Mouse (Mus musculus): Measurements from ENCODE around the gene Pde4c. TPM values are rescaled to one million over a fixed set of nuclear protein-coding genes. Genes with fewer than 3 reads are reported as not detected.

The Pde4c gene
- polyA plus RNA-seq, 1 experiment, result 9.9 TPM

DNA sequence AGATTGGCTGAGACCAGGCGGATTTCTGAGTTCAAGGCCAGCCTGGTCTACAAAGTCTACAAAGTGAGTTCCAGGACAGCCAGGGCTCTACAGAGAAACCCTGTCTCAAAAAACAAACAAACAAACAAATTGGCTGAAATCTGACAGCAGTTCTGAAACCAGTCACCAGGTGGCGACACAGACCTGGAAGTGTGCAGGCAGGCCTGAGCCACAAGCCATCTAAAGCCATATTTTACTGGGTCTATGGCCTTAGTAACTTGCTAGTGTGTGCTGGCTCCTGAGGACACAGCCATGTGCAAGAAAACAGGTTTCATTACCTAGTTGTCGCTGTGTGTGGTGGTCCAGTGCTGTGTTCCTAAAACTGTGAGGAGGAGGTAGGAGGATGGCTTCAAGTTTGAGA is 2.8 kb upstream of the Pde4c start:
- no peak for DNase-seq (ENCODE audit: low read depth)

DNA sequence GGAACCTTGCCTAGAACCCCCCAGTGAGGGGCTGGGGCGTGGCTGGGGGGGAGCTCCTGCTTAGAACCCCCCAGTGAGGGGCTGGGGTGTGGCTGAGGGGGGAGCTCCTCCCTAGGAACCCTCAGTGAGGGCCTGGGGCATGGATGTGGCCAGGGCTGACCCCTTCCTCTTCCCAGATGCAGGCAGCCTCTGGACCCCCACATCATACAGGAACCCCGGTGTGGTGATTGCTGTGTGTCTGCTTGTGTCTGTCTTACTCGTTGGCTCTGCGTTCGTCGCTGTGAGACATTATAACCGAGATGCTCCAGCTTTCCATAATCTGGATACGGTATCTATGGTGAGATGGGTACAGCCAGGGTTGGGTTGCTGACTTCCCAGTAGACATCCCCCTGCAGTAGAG is 1.9 kb upstream of the Pde4c start:
- DNase-seq (ENCODE audit: low read depth), result no peak

- DNase-seq (ENCODE audit: low read depth), result no peak
These were observed 696 bp downstream of the Pde4c start for GRCm38 (mm10) chr8:70724216-70724615.

DNA sequence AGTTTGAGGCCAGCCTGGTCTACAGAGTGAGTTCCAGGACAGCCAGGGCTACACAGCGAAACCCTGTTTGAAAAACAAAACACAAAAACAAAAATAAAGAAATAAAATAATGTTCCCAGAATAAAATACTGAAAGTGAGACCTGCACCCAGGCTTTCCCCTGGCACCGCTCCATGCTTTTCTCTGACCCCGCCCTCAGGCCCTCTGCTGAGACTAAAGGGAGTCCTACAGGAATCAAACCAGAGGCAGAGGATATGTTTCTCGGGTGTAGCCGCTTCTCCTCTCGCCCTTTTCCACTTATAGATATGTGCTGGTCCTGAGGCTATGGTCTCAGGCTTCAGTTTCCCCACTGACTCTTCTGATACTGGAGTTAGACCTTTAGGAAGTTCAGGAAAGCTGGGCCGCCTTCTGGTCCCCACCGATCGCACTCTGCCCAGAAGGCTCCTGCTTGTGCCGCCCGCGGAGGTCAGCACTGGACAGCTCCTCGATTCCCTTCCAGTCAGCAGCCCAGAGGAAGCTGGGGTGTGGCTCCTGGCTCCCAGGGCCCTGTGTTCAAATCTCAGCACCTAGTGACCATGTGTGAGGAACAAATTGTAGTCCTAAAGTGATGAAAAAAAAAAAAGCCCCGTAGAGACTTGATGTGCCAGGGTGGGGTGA is 2.4 kb downstream of the Pde4c start:
- no peak for DNase-seq (ENCODE audit: low read depth)

DNA sequence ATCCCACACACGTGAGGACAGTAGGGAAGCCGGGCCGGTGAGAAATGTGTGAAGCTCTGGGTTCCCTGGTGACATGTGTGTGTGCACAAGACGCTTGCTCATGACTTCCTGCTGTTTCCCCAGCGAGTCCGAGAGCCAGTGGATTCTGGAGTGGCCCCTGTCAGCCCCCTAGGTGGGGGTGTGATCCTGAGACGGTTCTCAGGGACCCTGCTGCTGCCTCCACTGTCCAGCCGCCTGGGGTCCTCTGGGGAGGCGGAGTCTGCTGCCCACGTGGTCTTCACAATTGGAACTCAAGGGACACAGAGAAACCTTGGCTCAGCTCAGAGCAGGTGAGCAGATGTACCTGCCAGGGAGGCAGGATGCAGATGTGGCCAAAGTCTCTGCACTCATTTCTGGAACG is 3.2 kb downstream of the Pde4c start:
- no peak for DNase-seq (ENCODE audit: low read depth)

DNA sequence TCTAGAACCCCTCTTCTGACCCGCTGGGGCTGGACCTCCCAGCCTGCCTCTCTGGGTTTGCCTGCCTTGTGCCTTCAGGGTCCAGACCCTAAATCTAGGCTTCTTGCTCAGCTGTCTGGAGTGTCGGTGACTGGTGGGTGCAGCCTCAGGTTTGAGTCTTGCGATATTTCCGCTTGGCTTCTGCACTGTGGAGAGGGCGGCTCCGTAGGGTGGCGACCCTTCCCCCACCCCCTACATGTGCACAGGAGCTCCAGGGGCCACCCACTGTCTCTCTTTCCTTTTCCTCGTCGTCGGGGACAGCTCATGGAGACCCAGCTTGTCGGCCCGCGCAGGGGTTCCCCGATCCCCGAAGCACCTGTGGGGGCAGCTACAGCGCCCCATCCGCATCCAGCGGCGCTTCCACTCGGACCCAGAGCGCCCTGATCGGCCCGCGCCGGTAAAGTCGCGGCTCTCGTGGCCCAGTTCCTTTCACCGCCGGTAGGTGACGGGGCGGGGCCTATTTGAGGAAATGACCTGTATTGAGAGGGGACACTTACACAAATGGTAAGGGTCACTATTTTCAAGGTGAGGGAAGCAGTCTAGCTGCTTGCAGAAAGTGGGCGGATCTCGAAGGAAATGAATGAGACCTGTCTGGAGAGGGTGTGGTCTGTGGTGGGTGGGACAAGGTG is 6.4 kb downstream of the Pde4c start:
- DNase-seq (ENCODE audit: low read depth), result no peak

DNA sequence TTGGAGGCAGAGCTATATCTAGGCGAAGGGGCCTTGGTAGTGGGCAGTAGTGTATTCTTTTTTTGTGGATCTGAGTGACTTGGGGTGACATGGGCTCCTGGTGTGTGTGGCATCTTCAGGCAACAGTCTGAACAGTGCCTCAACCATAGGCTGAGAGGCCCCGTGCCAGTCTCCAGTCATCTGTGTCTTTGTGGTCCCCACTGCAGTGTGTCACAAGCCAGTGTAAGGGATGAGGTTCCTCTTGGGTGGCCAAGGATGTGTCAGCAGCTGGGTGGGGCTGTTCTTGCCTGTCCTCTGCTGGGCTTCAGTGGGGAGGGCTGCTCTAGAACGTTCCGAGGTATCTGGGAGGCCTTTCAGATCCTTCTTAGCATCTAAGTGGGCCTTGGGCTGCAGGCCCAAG is 7.4 kb downstream of the Pde4c start:
- DNase-seq (ENCODE audit: low read depth), result no peak

GRCm38 (mm10) chr8:70737705-70738104 is 14.2 kb downstream of the Pde4c start:
- DNase-seq (ENCODE audit: low read depth), result no peak

DNA sequence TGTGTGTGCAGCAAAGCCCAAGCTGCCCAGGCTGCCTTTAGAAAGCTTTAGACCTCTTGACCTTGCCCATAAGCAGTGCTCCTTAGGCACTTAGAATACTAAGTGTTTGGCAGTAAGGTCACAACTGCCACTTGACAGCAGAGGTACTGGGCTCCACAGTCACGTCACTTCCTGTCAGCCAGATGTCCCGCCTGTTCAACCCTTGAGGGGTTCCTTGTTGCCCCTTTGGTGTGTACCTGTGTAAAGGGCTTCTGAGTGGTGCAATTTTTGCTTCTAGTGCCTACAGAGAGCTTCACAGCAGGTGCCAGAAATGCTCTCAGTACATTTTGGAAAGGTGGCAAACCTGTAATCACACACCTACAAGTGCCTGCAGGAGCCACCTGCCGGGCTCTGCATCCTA is 14.7 kb downstream of the Pde4c start:
- no peak for DNase-seq (ENCODE audit: low read depth)

DNA sequence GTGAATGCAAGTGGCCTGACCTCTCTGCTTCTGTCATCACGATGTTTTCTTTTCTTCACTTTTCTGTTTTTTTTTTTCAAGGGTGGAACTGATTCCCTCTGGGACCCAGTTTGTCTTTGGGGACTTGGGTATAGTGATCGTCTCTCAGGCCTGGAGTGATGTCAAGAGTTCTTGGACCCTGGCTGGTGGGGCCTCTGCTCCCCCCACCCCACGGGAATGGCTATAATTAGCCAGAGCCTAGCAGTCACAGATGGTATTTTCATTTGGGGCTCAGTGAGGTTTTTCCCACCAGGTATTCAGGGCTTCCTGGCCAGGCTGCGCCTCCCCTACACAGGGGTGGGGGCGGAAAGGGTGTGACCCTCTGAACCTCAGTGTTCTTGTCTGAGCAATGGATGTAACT is 18.1 kb downstream of the Pde4c start:
- DNase-seq (ENCODE audit: low read depth), result no peak

GRCm38 (mm10) chr8:70742176-70742575 is 18.7 kb downstream of the Pde4c start:
- DNase-seq (ENCODE audit: low read depth), result no peak

GRCm38 (mm10) chr8:70742981-70743655 is 19.6 kb downstream of the Pde4c start:
- DNase-seq (ENCODE audit: low read depth), result no peak

DNA sequence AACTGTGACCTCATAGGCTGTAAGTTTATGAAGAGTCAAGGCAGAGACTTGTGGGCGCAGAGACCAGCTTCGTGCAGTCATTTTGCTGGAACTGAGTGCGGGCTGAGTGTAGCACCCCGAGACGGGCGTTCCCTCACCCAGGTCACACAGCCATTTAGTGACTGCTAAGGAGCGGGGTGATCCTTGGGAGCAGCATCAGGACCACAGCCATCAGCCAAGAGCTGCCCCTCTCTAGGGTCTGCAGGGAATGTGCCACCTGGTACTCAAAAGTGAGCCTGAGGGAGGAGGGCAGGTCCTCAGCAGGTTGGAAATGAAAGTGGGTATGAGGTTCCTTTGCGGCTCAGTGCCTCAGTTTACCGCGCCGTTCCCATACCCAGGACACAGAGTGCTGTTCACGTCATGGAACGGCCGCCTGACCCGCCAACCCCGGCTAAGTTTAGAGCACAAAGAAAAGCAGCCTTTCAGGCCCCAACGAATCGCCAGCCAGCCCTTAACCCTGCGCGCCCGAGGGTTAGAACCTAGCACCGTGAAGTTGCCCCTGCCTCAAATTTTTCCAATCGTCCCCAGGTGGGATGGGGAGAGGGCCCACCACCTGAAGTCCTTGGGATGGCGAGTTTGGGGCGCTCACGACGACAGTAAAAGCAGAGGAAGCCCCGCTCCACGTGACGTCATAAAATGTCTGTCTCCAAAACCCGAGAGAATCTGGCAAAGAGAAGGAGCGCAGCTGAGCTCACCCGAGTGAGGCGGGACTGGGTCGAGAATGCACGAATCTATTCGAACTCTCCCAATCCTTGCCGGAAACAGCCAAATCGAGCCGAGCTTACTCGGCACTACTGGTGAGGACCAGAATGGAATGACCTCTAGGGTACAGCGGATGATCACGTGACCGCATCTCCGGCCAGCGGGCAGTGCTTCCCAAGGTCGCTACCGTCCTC is 20.4 kb downstream of the Pde4c start:
- DNase-seq (ENCODE audit: low read depth), result no peak

- DNase-seq (ENCODE audit: low read depth), result no peak
These were observed 21.3 kb downstream of the Pde4c start for GRCm38 (mm10) chr8:70744806-70745205.

GRCm38 (mm10) chr8:70745691-70746220 is 22.2 kb downstream of the Pde4c start:
- no peak for DNase-seq (ENCODE audit: low read depth)

- no peak for DNase-seq (ENCODE audit: low read depth)
These were observed 23.2 kb downstream of the Pde4c start for GRCm38 (mm10) chr8:70746676-70747075.

- no peak for DNase-seq (ENCODE audit: low read depth)
These were observed 23.8 kb downstream of the Pde4c start for GRCm38 (mm10) chr8:70747211-70747890.

- DNase-seq (ENCODE audit: low read depth), result no peak
These were observed 25.0 kb downstream of the Pde4c start for GRCm38 (mm10) chr8:70748246-70749096.

DNA sequence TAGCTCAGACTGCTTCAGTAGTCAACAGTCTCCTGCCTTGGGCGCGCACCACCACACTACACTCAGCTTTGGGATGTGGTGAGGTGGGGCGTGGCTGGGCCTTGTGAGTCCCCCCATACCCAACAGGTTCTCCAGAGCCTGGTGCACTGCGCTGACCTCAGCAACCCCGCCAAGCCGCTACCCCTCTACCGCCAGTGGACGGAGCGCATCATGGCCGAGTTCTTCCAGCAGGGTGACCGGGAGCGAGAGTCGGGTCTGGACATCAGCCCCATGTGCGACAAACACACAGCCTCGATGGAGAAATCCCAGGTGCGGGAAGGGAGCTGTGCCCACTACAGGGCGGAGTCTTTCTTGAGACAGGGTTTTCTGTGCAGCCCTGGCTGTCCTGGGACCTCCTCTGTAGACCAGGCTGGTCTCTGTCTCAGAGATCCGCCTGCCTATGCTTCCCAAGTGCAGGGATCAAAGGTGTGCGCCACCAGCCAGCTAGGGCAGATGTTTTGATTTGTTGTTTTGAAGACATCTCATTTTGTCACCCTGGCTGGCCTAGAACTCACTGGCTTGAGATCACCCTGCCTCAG is 25.7 kb downstream of the Pde4c start:
- no peak for DNase-seq (ENCODE audit: low read depth)

DNA sequence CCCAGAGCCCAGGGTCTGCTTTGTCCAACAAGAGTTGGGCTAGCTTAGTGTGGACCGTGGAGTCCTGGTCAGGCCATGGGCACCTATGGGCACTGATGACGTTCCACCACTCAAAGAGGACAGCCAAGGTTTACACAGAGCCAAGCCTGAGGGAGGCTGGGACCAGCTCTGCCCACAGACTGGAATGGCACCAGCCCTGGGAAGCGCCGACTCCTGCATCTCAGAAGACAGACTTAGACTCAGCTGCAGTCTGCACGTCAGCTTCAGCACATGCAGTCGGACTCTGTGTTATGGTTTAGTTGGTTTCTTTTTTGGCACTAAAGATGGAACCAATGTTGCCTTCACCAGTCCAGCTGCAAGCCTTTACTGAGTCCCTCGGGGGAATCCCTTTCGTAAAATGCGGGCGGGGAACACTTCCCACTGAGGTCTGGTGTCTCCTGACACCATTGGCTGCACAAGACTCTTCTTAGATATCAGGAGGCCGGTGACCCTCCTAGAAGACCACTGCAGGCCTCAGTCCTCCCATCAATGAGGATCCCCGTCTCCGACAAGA is 26.7 kb downstream of the Pde4c start:
- DNase-seq (ENCODE audit: low read depth), result no peak

Data from gonadal fat pad, adult 2 months (tissue).